Mouse (Mus musculus) heart, adult 2 months (tissue): ENCODE data around the gene Fam32a.

Experiments used
- EP300 ChIP-seq: fragments of 200-500 bp; IDR thresholded peaks from 2 replicates; pipeline ENCODE4 v1.6.1; 2011; ENCODE audit warnings: low read depth, low read length, control low read depth; ENCODE audit not compliant: insufficient read depth
- POLR2A ChIP-seq: fragments of 200-500 bp; IDR thresholded peaks from 2 replicates; pipeline ENCODE4 v1.6.1; 2011; ENCODE audit warnings: mild to moderate bottlenecking, low read depth, low read length, control low read depth; ENCODE audit not compliant: insufficient read depth

DNA sequence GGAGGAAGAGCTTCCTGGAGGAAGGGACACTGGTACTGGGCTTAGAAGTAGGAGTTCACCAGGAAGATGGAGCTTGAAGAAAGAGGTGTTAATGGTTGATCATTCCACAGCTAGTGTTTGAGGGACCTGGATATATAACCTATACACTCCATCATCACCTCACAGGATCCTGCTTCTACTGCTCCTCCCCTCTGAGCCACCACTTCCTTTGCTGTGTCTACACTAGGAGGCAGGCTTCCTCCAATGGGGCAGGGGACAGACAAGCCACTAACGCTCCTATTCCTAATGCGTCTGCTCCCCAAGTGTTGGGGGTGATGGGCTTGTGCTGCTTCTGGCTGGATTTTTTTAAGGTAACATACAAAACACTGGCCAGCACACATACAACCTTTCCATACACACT is 8.8 kb upstream of the Fam32a start:
- no peak for TF ChIP-seq POLR2A
- no peak for TF ChIP-seq EP300
